8 mouse cellular contexts compared by ENCODE assay signal in the genomic region with DNA sequence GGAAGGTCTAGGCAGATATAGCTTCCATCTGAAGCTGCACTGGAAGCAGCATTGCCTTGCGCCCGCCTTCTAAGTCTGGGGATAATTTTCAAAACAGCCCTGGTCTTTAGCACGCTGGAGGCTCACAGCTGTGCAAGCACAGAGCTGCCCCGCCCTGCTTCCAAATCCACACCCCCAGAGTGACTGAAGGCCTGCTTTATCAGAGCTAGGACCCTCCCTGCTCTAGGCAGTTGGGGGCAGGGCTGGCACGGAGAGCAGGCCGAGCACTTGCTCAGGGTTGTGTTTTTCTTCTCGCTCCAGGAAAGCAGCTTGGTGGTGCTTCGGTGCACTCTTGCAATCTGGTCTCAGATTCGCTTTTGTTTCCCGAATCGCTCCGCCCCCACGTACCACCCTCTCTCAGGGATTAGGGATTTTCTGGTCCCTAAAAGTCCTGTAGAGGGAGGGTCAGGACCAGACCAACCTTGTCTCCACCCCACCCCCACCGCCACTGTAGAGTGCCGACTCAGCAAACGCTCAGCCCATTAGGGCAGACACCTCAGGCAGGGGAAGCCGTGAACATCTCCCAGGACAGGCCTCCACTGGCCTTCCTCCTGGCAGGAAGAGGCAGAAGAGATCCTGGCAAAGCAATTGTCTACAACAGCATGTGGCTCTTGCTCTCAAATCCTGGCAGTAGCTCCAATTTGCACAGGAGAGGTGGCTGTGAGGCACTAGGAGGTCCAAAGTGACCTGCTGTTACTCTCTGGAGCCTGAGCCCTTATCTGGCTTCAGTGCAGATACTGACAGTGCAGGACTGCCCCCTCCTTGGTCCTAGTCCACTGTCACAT. TPM values are rescaled to one million over a fixed set of nuclear protein-coding genes. Genes with fewer than 3 reads are reported as not detected.
A peak's percentile ranks its signal among the peaks of the same experiment; 100 is the strongest.
DNase-seq lines count a peak whose midpoint lies in the region; ATAC-seq and TF ChIP-seq lines count a peak whose summit lies in the region.

No protein-coding gene starts in this region.

- TF ChIP-seq CTCF in brain, embryonic 14.5 days (IDR thresholded peaks at IDR 0.05; ENCODE audit: borderline replicate concordance, extremely low read depth, insufficient read depth, insufficient read length): no peak

- peak overlapping the region; percentile 82 for H3K27ac ChIP-seq in heart, embryonic 15.5 days
- H3K27ac ChIP-seq in lung, embryonic 16.5 days (ENCODE audit: low read length): peak overlapping the region; percentile 82

- TF ChIP-seq POLR2A in brain, embryonic 14.5 days (IDR thresholded peaks at IDR 0.05; ENCODE audit: borderline replicate concordance, extremely low read depth, insufficient read depth, insufficient read length, poor library complexity, severe bottlenecking): no peak

- H3K4me3 ChIP-seq in heart, embryonic 15.5 days: peak overlapping the region; percentile 25
- peak overlapping the region; percentile 36 for H3K4me3 ChIP-seq in lung, embryonic 16.5 days (ENCODE audit: low read length)

- peak; percentile 36 for ATAC-seq in erythroblast, adult 5-6 weeks (replicated peaks; ENCODE audit: low FRiP score, poor library complexity, severe bottlenecking)
- peak; percentile 87 for ATAC-seq in heart, embryonic 15.5 days (replicated peaks; ENCODE audit: insufficient number of reproducible peaks, insufficient read depth, low FRiP score, low read depth)
- peak; percentile 94 for ATAC-seq in lung, embryonic 16.5 days (ENCODE audit: low read depth)

- WGBS in heart, embryonic 15.5 days: 3% methylated on average over 17 of the region's 17 CpGs
- 2% methylated on average over 17 of the region's 17 CpGs for WGBS in lung, embryonic 16.5 days

- H3K27me3 ChIP-seq in heart, embryonic 15.5 days: no peaks in the 10 kb centered on the region
- H3K27me3 ChIP-seq in lung, embryonic 16.5 days (ENCODE audit: control insufficient read depth, insufficient read depth, low read depth, low read length): no peaks in the 10 kb centered on the region

- H3K4me2 ChIP-seq in heart, embryonic 15.5 days: peak overlapping the region; percentile 58
- H3K4me2 ChIP-seq in lung, embryonic 16.5 days (ENCODE audit: low read depth, low read length): peak overlapping the region; percentile 53

- peaks cover 51% of the 10 kb centered on the region for H3K4me1 ChIP-seq in heart, embryonic 15.5 days (replicated peaks)
- peaks cover 29% of the 10 kb centered on the region for H3K4me1 ChIP-seq in lung, embryonic 16.5 days (replicated peaks; ENCODE audit: control insufficient read depth, insufficient read depth, low read length)

- peak overlapping the region; percentile 22; the same call in 1 of the 2 replicates for H3K9ac ChIP-seq in heart, embryonic 15.5 days
- H3K9ac ChIP-seq in lung, embryonic 16.5 days (ENCODE audit: low read length): peak overlapping the region; percentile 61

- no peaks in the 10 kb centered on the region for H3K9me3 ChIP-seq in heart, embryonic 15.5 days (replicated peaks)
- no peaks in the 10 kb centered on the region for H3K9me3 ChIP-seq in lung, embryonic 16.5 days (ENCODE audit: control insufficient read depth, low read length)

- H3K36me3 ChIP-seq in heart, embryonic 15.5 days: no peaks in the 10 kb centered on the region
- no peaks in the 10 kb centered on the region for H3K36me3 ChIP-seq in lung, embryonic 16.5 days (ENCODE audit: control insufficient read depth, insufficient read depth, low read length)

- DNase-seq in Muller cell, postnatal 12 days (ENCODE audit: inconsistent ontology term): peak; percentile 24
- DNase-seq in brain, embryonic 14.5 days (ENCODE audit: low read depth): peak; percentile 86
- DNase-seq in layer of hippocampus, adult 8-10 months (ENCODE audit: low spot score in 2 of 2): peak; percentile 42 to 50
- peak; percentile 63 for DNase-seq in retina, embryonic 14.5 days (ENCODE audit: low spot score)
- no peak for DNase-seq in spleen, adult 18-20 months

RNA-seq across cellular contexts. Expression of a gene that starts 22.4 kb away (rescaled TPM):
- polyA plus RNA-seq in brain, embryonic 14.5 days (2012; rRNA removed): 64.2 and 66.1 TPM in 2 replicates
- not detected in 2 replicates for total RNA-seq in erythroblast, adult 5-6 weeks (2015; ENCODE audit: low replicate concordance)
- total RNA-seq in erythroblast, adult 5-6 weeks (2017; ENCODE audit: low replicate concordance): 0.56 and 0.60 TPM in 2 replicates
- polyA plus RNA-seq in heart, embryonic 15.5 days (2015; fragmentation: Nextera tagmentation; extraction: Ambion mirVana): 7.9 and 10.9 TPM in 2 replicates
- total RNA-seq in layer of hippocampus, adult 8-10 months (2022): 10 to 100 TPM; 13.8 to 18.3 (median 15.1) TPM
- polyA plus RNA-seq in lung, embryonic 16.5 days (2015; fragmentation: Nextera tagmentation; extraction: Ambion mirVana): 14.4 and 14.8 TPM in 2 replicates

RNA-seq across cellular contexts. Expression of a gene that starts 33.4 kb away (rescaled TPM):
- polyA plus RNA-seq in brain, embryonic 14.5 days (2012; rRNA removed): 20.7 and 24.1 TPM in 2 replicates
- total RNA-seq in erythroblast, adult 5-6 weeks (2015; ENCODE audit: low replicate concordance): 0.42 TPM in 1 of 2 replicates, not detected in the other
- 0.56 and 1.2 TPM in 2 replicates for total RNA-seq in erythroblast, adult 5-6 weeks (2017; ENCODE audit: low replicate concordance)
- 27.3 and 30.4 TPM in 2 replicates for polyA plus RNA-seq in heart, embryonic 15.5 days (2015; fragmentation: Nextera tagmentation; extraction: Ambion mirVana)
- total RNA-seq in layer of hippocampus, adult 8-10 months (2022): 10 to 100 TPM; 10.3 to 18.2 (median 13.2) TPM
- 23.3 and 26.2 TPM in 2 replicates for polyA plus RNA-seq in lung, embryonic 16.5 days (2015; fragmentation: Nextera tagmentation; extraction: Ambion mirVana)

RNA-seq across cellular contexts. Expression of a gene that starts 41.4 kb away (rescaled TPM):
- 0.07 and 0.08 TPM in 2 replicates for polyA plus RNA-seq in brain, embryonic 14.5 days (2012; rRNA removed)
- total RNA-seq in erythroblast, adult 5-6 weeks (2015; ENCODE audit: low replicate concordance): not detected in 2 replicates
- total RNA-seq in erythroblast, adult 5-6 weeks (2017; ENCODE audit: low replicate concordance): not detected in 2 replicates
- 0.22 TPM in 1 of 2 replicates, not detected in the other for polyA plus RNA-seq in heart, embryonic 15.5 days (2015; fragmentation: Nextera tagmentation; extraction: Ambion mirVana)
- under 1 TPM in 1 of 4 experiments, not detected in 3; 0.38 TPM for total RNA-seq in layer of hippocampus, adult 8-10 months (2022)
- polyA plus RNA-seq in lung, embryonic 16.5 days (2015; fragmentation: Nextera tagmentation; extraction: Ambion mirVana): 0.29 TPM in 1 of 2 replicates, not detected in the other

RNA-seq across cellular contexts. Expression of a gene that starts 43.9 kb away (rescaled TPM):
- 18.1 and 19.8 TPM in 2 replicates for polyA plus RNA-seq in brain, embryonic 14.5 days (2012; rRNA removed)
- 3.3 TPM in 1 of 2 replicates, not detected in the other for total RNA-seq in erythroblast, adult 5-6 weeks (2015; ENCODE audit: low replicate concordance)
- 1.0 and 1.4 TPM in 2 replicates for total RNA-seq in erythroblast, adult 5-6 weeks (2017; ENCODE audit: low replicate concordance)
- polyA plus RNA-seq in heart, embryonic 15.5 days (2015; fragmentation: Nextera tagmentation; extraction: Ambion mirVana): 25.3 and 26.7 TPM in 2 replicates
- 1 to 10 TPM; 3.7 to 7.7 (median 5.0) TPM for total RNA-seq in layer of hippocampus, adult 8-10 months (2022)
- polyA plus RNA-seq in lung, embryonic 16.5 days (2015; fragmentation: Nextera tagmentation; extraction: Ambion mirVana): 17.9 and 20.0 TPM in 2 replicates

Comparison
In these comparisons a context has a peak if more than half of its experiments do, and no peak if none do; other contexts are left out.
1. DNase-seq: peak in Muller cell, postnatal 12 days (single experiment), brain, embryonic 14.5 days (single experiment), layer of hippocampus, adult 8-10 months (2 of 2) and retina, embryonic 14.5 days (single experiment); none in spleen, adult 18-20 months (0 of 2).
2. ATAC-seq: peak in every context shown above with its lines; median percentile 94 in lung, embryonic 16.5 days; 87 in heart, embryonic 15.5 days; 36 in erythroblast, adult 5-6 weeks.